Mouse (Mus musculus) spleen, embryonic (tissue): ENCODE data around the gene Bpifa6.
"Not testable (repeated sequence)": the region's sequence is repeated elsewhere in the genome, so short reads cannot be mapped to it uniquely, and the experiment has no call there.

Experiments used
- CTCF ChIA-PET: fragments of 350-600 bp; sonication (Branson Sonifier 250); formaldehyde crosslinking; loops from one replicate; lab custom pipeline; 2022; lab: Charles Lee

Bpifa6 gene

DNA sequence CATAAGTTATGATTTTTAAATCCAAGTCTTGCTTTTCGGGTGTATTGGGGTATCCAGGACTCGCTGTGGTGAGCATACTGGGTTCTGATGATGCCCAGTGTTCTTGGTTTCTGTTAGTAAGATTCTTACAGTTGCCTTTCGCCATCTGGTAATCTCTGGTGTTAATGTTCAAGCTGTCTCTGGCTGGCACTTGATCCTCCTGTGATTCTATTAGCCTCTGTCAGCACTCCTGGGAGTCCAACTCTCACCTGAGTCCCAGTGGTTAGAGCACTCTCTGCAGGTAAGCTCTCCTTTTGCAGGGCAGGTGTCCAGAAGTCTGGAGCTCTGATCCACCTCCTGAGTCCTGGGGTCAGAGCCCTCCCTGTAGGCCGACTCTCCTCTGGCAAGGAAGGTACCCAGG, 49.9 kb downstream of the Bpifa6 start:
- CTCF ChIA-PET = not testable (repeated sequence)

GRCm38 (mm10) chr2:154038932-154039331, 64.2 kb downstream of the Bpifa6 start:
- CTCF ChIA-PET = no interaction called here

DNA sequence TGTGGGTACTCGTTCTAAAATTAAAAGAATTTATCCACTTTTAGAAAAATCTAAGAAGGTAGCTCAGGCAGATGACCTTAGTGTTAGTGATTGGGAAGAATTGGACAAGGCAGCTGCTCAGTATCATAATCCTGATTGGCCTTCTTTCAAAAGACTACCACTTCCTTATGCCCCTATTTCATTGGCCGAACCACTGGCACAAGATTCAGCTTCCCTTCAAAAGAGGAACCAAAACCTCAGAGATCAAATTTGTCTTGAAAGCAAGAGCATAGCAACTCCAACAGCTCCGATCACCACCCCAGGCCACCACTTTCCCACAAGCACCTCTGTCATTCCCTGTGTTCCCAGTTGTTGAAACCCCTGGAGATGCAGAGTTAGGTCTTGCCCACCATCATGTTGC, 70.0 kb downstream of the Bpifa6 start:
- CTCF ChIA-PET = no interaction called here
